Mouse (Mus musculus) G1E (cell line): ENCODE data around the gene Kat6b. TPM values are rescaled to one million over a fixed set of nuclear protein-coding genes. Genes with fewer than 3 reads are reported as not detected.
A peak's percentile ranks its signal among the peaks of the same experiment; 100 is the strongest.
"Not testable (repeated sequence)": the region's sequence is repeated elsewhere in the genome, so short reads cannot be mapped to it uniquely, and the experiment has no call there.

Experiments used
- ATAC-seq: 2 replicates; pipeline ENCODE4 v1.8.0; 2016; ENCODE audit warnings: mild to moderate bottlenecking; ENCODE audit not compliant: insufficient number of reproducible peaks, poor library complexity, low FRiP score, severe bottlenecking; ENCODE audit errors: extremely low read depth
- DNase-seq: peaks from one replicate; pipeline ENCODE4 v3.0.0; 2012; ENCODE audit warnings: low spot score
- H3K27me3 ChIP-seq: 2 replicates; pipeline ENCODE4 v1.6.1; 2012; ENCODE audit warnings: mild to moderate bottlenecking, low read length, inconsistent platforms; ENCODE audit not compliant: insufficient read depth
- H3K36me3 ChIP-seq: replicated peaks from 2 replicates; pipeline ENCODE3; 2012; ENCODE audit warnings: mild to moderate bottlenecking, inconsistent platforms
- H3K4me1 ChIP-seq: 2 replicates; pipeline ENCODE4 v1.6.1; 2012; ENCODE audit warnings: low read depth, low read length, inconsistent platforms, mixed read lengths; ENCODE audit not compliant: insufficient read depth
- H3K4me3 ChIP-seq: 2 replicates; pipeline ENCODE4 v1.5.1; 2012; ENCODE audit warnings: low read depth, mild to moderate bottlenecking, inconsistent platforms, low read length, moderate library complexity, mixed read lengths
- H3K9me3 ChIP-seq: replicated peaks from 2 replicates; pipeline ENCODE4 v1.6.1; 2012; ENCODE audit warnings: inconsistent platforms
- CTCF ChIP-seq: IDR thresholded peaks from 2 replicates; pipeline ENCODE4 v1.5.1; 2012; ENCODE audit warnings: low read depth, low read length, inconsistent platforms, mixed read lengths
- GATA1 ChIP-seq: IDR thresholded peaks from 2 replicates; pipeline ENCODE4 v1.6.1; 2012; ENCODE audit warnings: borderline replicate concordance, low read length, inconsistent platforms, mixed read lengths
- GATA2 ChIP-seq: IDR thresholded peaks from 2 replicates; pipeline ENCODE4 v1.6.1; 2012; ENCODE audit warnings: low read depth, low read length, inconsistent platforms, borderline replicate concordance
- POLR2AphosphoS5 ChIP-seq: IDR thresholded peaks from 2 replicates; pipeline ENCODE4 v1.6.1; 2012; ENCODE audit warnings: low read depth, low read length, inconsistent platforms; ENCODE audit not compliant: insufficient replicate concordance
- TAL1 ChIP-seq: conservative IDR thresholded peaks from 2 replicates; pipeline ENCODE4 v1.6.1; 2012; ENCODE audit warnings: low read depth, low read length, inconsistent platforms, mixed read lengths
- polyA plus RNA-seq: library from polyadenylated mRNA; stranded (reverse); fragments of >175 nt; gene quantifications from 2 replicates; pipeline ENCODE4 v1.2.3, GENCODE M21; 2012
- total RNA-seq, 2 experiments: library from RNA; stranded (forward) in 1 of 2; stranded (reverse) in 1 of 2; fragments of 200-1000 nt in 1 of 2; fragments of >200 nt in 1 of 2; fragmentation: Nextera tagmentation in 1 of 2; gene quantifications; 2 replicates each; pipeline ENCODE4 v1.2.3; 2014 to 2017

Kat6b gene
- total and polyA plus RNA-seq, 3 experiments = 4.1 to 56.7 (median 17.8) TPM

- H3K27me3 ChIP-seq = no peaks in the 10 kb centered on the region
- no peak overlapping the region for H3K4me3 ChIP-seq
- TF ChIP-seq GATA2 = no peak
- TF ChIP-seq TAL1 = peak; percentile 51
- DNase-seq (peak; percentile 26), ATAC-seq (peak; percentile 45; the same call in 1 of the 2 replicates)
- H3K9me3 ChIP-seq = no peaks in the 10 kb centered on the region
- peaks cover 42% of the 10 kb centered on the region for H3K4me1 ChIP-seq
- H3K36me3 ChIP-seq = peaks cover 49% of the 10 kb centered on the region
These were observed 38.1 kb downstream of the Kat6b start for GRCm38 (mm10) chr14:21519307-21519706.

DNA sequence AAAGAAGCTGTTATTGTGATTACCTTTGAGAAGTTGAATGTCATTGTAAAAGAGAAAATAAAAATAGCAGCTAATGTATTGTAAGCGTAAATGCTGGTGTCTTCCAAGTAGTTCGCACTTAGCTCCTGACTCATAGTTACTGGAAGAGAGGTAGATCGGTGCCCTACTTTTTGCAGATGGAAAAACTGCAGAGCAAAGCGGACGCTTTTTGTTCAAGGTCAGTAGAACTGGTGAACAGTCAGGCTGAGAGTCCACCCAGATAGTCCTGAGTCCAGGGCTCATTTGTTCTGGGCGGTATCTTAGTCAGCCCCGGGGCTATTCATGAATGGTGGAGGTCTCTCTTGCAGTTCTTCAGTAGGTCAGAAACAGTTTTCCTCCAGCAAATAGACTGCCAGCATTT, 39.3 kb downstream of the Kat6b start:
- ATAC-seq = no peak
- H3K4me1 ChIP-seq = peaks cover 40% of the 10 kb centered on the region
- H3K36me3 ChIP-seq = peaks cover 46% of the 10 kb centered on the region

DNA sequence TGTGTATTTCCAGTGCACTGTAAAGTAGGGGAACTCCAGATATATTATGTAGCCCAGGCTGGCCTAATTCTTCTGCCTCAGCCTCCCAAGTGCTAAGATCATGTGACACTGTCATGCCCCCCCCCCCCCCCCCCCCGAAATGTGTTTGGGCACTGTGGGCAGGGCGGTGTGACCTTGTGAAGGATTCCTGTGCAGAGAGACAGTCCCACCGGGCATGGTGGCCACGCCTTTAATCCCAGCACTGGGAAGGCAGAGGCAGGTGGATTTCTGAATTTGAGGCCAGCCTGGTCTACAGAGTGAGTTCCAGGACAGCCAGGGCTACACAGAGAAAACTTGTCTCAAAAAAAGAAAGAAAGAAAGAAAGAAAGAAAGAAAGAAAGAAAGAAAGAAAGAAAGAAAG, 40.3 kb downstream of the Kat6b start:
- H3K27me3 ChIP-seq, ATAC-seq, H3K9me3 ChIP-seq, DNase-seq, H3K4me3 ChIP-seq: not testable (repeated sequence)
- H3K4me1 ChIP-seq = peaks cover 44% of the 10 kb centered on the region
- H3K36me3 ChIP-seq = peaks cover 46% of the 10 kb centered on the region

More for the DNA sequence above, 39.3 kb downstream of the Kat6b start:
- H3K9me3 ChIP-seq = no peaks in the 10 kb centered on the region
- no peak overlapping the region for H3K4me3 ChIP-seq
- DNase-seq = no peak
- TF ChIP-seq CTCF = no peak
- TF ChIP-seq GATA1 = no peak
- no peak for TF ChIP-seq GATA2
- no peak for TF ChIP-seq TAL1
- no peak for TF ChIP-seq POLR2AphosphoS5
- no peaks in the 10 kb centered on the region for H3K27me3 ChIP-seq

- ATAC-seq (no peak), DNase-seq (no peak)
- peaks cover 45% of the 10 kb centered on the region for H3K4me1 ChIP-seq
- no peaks in the 10 kb centered on the region for H3K27me3 ChIP-seq
- peaks cover 40% of the 10 kb centered on the region for H3K36me3 ChIP-seq
- H3K9me3 ChIP-seq = no peaks in the 10 kb centered on the region
- TF ChIP-seq POLR2AphosphoS5 (no peak), TAL1 (no peak), GATA1 (no peak), GATA2 (no peak), CTCF (no peak)
- H3K4me3 ChIP-seq = no peak overlapping the region
These were observed 41.2 kb downstream of the Kat6b start for GRCm38 (mm10) chr14:21522312-21522978.

DNA sequence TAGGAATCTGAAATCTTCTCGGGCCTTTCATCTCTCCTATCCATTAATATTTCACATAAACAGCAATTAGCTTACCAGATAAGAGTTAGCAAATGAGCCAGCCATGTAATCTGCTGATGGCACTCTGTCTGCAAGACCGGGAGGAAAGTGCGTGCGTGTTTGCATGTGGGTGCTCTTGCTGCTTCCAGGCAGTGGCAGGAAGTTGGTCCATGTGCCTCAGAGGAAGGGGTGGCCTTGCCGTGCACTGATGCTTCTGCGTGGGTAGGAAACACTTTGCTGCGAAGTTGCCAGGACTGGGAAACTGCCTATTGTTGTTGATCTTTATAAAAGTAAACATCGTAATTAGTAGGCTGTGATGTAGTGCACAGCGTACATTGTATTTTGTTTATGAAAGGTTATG, 42.0 kb downstream of the Kat6b start:
- H3K4me3 ChIP-seq = no peak overlapping the region
- no peaks in the 10 kb centered on the region for H3K9me3 ChIP-seq
- TF ChIP-seq POLR2AphosphoS5 = no peak
- no peak for TF ChIP-seq GATA1
- no peak for TF ChIP-seq TAL1
- no peak for TF ChIP-seq CTCF
- TF ChIP-seq GATA2 = no peak
- no peak for DNase-seq
- peaks cover 38% of the 10 kb centered on the region for H3K36me3 ChIP-seq
- no peak for ATAC-seq
- peaks cover 51% of the 10 kb centered on the region for H3K4me1 ChIP-seq
- H3K27me3 ChIP-seq = no peaks in the 10 kb centered on the region

DNA sequence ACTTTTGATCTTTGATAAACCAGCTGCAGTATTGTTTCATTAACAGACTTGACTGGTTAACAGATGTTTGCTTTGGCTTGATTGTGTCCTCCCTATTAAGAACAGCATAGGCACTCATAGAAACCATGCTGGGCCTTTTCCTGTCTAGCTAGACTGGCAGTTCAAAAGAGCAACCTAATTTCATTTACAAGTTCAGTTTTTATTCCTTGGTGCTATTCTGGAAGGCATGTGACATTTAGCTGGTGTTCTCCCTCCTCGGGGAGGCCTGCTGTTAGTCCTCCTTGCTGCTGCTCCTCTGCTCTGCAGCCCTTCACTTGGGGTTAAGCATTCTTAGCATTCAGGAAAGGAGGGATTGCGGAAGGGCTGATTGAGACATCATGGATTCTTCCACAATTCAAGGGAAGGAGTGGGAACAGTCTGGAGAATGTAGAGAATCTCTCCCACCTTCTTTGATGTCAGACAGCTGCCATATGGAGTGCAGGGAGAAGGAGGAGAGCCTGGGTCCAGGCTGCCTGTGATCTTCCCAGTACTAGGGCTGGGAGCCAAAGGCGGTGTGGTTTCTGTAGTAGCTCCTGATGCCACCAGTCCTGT, 42.7 kb downstream of the Kat6b start:
- no peak for ATAC-seq
- DNase-seq = no peak
- peaks cover 50% of the 10 kb centered on the region for H3K4me1 ChIP-seq
- no peak overlapping the region for H3K4me3 ChIP-seq
- H3K36me3 ChIP-seq = peaks cover 38% of the 10 kb centered on the region
- H3K9me3 ChIP-seq = no peaks in the 10 kb centered on the region
- TF ChIP-seq CTCF (no peak), POLR2AphosphoS5 (no peak), GATA1 (no peak), TAL1 (no peak), GATA2 (no peak)
- no peaks in the 10 kb centered on the region for H3K27me3 ChIP-seq

- TF ChIP-seq GATA1 (no peak), TAL1 (no peak), POLR2AphosphoS5 (no peak), GATA2 (no peak), CTCF (no peak)
- Histone ChIP-seq H3K27me3 (no peaks in the 10 kb centered on the region), H3K36me3 (peaks cover 39% of the 10 kb centered on the region), H3K4me1 (peaks cover 40% of the 10 kb centered on the region), H3K4me3 (no peak overlapping the region), H3K9me3 (no peaks in the 10 kb centered on the region)
- DNase-seq (no peak), ATAC-seq (no peak)
These were observed 44.4 kb downstream of the Kat6b start for GRCm38 (mm10) chr14:21525674-21526073.
